Mouse (Mus musculus) frontal cortex, adult 2 months (tissue): ENCODE data around the gene Adamts9. TPM values are rescaled to one million over a fixed set of nuclear protein-coding genes. Genes with fewer than 3 reads are reported as not detected.

ENCODE experiments used
- DNase-seq, 2 experiments: peaks; one replicate each; pipeline ENCODE4 v3.0.0; 2022; ENCODE audit warnings: low spot score in 1 of 2; ENCODE audit errors: extremely low spot score in 1 of 2
- polyA plus RNA-seq: library from polyadenylated mRNA; depleted of rRNA; stranded (reverse); fragments of >200 nt; gene quantifications from 2 replicates; pipeline ENCODE4 v1.2.3, GENCODE M21; 2012; rRNA removed

Gene Adamts9
- 1.1 and 1.3 TPM in 2 replicates for polyA plus RNA-seq

DNA sequence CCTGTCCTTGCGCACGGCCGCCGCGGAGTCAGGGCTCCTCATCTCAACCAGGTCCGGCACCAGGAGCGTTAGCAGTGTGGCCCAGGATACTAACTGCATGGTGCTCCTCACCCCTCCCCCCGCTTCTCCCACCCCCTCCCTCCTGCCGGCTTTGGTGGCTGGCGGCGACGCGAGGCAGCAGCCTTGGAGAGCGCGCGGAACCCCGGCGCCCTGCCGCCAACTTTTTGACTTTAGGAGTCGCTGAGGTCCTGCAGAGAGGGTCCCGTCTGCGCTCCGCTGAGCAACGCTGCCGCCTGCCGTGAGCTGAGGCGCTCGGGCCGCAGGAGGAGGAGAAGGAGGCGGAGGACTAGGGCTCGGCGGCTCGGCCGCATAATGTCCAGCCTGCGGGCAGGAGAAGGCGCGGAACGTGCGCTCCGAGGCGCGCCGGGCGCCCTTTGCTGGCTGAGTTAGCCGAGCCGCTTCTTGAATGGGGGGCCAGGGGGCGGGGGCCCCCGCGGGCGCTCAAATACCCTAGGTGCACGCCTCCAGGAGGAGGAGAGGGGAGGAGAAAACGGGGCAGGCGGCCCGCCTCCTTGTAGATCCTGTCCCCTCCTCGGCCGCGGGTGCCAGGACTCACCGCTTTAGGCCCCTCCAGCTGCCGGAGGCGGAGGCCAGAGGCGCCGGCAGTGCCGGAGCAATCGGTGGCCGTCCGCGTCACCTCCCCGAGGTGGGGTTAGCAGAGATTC lies at the start of gene Adamts9:
Gene Adamts9 (minus strand): TSS at position 436 of the 725 bp plus-strand sequence.
- DNase-seq = peak in 1 of 2 experiments; percentile 23

DNA sequence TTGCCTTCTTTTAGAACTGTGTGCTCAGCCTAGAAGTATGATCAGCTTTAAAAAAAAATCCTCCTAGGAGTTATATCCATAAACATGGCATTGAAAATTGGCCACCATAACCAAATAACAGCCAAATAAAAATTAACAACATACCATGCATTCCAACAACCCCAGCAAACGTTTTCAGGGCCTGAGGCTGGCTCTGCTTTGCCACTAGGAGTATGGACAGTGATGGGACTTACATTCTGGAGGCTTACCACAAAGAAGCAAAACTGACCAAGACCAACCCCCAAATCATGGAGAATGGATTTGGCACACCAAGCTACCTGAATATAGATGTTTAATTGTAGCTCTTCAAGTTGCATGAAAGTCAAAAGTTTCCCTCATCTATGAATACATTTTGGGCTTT lies 48.3 kb upstream of the Adamts9 start:
- DNase-seq = no peak

DNA sequence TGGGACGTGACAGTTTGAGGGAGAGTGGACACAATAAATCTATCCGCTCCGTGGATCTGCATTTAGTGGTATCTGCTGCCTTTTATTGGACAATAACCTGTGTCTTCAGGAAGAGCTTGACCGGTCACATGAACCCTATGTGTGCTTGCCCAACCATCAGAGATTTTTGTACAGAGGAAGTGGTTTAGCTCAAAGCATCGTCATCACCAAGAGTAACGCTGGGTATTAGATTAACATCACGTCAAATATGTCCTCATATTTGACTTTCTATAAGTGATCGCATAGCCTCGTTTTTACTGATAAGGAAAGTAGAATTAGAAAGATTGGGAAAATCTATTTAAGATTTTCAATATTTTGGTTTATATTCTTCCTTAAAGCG lies 45.3 kb upstream of the Adamts9 start:
- DNase-seq = no peak

DNA sequence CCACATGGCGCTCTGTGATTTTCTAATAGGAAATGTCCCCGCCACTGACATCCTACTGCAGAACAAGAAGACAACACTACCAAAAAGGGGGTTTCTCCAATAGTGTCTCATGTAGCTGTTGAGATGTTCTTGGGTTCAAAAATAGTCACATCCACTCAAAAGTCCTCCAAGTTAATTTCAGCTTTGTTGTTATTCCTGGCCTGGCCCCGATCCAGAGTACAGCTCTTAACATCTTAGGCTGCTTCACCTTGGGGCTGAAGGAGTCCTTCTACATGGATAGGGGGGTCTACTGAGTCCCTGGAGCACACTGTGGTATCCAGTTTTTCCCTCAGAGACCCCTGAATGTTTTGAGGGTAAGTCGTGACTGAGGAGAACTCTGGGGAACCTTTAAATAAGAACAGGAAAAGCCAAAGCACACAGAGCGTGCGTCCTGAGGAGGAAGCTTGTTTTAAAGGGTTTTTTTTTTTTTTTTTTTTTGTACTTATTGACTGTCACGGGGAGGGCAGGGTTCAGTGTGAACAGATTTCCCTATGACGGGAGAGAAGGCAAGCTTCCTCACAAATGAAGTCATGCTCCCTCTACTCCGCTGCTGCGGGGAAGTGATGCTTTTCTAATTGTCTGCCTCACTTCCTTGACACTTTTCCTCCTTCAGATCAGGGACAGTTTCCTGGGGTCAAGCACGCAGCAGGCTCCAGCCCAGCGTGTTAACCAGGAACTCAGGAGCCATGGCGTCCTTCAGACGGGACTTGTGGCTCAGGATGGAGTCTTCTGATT lies 44.7 kb upstream of the Adamts9 start:
- no peak for DNase-seq

DNA sequence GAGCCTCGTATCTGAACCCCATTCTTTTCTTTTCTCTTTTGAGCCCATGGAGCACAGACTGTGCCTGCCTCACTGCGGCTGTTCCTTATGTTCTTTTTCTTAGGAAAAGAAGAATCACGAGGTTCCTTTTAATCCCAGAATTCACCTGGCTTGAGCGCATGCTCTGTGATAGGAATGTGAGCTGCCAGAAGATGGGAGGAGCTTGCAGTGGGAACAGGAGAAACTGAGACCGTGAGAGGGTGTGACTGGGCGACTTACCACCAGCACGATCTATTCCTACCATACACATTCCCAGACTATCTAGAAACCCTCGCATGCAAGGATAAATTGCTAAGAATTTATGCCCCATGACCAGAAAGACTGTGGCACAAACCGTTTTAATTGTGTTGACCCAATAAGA lies 44.1 kb upstream of the Adamts9 start:
- no peak for DNase-seq

DNA sequence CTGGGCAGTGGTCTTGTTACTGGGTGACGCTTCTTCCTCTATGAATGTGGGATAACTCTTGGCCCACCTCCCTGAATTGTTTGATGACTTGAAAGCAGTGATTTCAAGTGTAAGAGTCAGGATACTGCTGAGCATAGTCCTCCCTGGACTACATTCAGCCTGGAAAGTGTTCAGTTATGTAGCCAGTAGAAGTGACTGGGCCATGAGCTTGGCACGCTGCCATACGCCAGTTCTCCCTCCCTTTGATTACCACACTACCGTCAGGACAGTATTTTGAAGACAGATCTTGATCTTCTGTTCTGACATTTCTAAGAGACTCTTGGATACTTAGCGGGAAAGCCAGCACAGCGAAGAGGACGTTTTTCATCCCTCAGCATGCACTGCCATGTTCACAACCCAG lies 40.1 kb upstream of the Adamts9 start:
- no peak for DNase-seq

DNA sequence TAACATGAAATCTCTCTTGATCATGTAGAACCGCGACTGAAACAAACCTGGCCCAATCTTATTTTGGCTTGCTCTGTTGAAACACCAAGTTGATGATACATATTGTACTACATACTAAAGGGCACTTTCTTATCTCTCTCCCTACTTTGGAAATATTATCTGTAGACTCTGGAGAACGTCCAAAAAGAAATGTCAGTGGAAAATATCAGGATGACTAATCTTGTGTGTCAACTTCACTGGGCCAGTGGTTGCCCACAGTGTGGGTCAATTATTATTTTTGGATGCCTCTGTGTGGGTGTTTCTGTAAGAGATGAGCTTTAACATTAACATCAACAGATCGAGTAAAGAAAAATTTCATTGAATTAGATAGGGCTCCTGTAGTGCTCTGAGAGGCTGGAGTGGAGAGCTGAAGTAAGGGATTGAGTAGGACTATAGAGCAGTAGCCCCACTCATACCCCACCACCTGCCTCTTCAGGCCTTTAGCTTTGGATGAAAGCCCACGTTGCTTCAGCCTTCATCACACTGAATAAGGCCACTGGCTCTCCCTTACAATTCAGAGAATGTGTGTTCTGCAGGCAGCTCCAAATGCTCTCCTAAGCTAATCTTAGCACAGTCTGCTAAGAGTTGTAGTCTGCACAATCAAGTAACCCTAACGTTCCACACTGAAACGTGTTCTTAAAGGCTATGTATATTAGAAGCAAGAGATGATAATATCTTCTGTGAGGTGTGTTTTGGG lies 38.3 kb upstream of the Adamts9 start:
- no peak for DNase-seq

DNA sequence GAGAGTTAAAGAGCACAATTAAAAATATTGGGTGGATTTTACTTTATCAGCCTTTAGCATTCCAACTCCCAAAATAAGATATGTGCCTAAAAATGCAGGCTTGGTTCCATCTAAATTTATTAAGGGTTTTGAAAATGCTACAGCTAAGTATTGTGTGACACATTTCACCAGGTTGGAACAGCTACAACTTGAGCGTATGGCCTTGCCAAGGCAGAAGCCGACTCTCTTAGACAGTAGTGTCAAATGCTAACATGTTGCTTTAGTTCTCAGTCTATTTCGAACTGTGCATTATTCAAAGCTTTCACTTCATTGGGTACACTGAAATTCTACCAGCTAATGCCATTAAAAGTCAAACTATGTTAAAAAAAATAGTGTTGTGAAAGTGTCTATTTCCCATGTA lies 30.0 kb upstream of the Adamts9 start:
- no peak for DNase-seq

DNA sequence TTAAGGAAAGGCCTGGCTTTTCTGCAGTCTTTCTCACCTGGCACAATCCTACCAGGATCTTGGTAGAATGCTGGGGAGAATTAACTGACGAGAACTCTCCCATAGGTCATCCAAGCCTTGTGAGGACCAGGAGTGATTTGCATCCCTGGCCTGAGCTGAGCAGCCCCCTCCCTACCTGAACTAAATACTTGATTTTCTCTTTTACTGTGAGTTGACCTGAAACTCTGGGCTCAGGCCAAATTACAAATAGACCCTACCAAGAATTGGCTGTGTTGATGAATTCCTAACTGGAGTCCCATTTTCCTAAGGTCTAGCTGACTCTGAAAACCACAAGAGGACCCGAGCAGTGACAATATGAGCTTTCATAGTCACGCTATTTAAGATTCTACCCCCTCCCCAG lies 25.4 kb upstream of the Adamts9 start:
- no peak for DNase-seq

DNA sequence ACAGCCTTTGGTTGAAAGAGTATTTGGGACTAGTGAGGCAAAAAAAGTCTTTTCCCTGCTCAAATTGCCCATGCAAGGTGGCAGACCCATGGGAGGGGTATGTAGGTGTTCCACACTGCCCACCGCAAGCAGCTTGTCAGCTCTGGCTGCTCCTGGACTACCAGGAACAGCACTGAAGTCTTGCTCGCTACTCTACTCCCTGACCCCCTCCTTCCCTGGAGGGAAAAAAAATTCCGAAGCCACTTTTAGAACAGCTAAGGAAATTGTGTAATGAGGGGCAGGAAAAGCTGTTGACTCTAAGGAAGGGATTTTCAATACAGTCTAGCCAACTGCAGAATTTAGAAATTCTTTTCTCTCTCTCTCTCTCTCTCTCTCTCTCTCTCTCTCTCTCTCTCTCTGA lies 24.9 kb upstream of the Adamts9 start:
- DNase-seq = no peak

DNA sequence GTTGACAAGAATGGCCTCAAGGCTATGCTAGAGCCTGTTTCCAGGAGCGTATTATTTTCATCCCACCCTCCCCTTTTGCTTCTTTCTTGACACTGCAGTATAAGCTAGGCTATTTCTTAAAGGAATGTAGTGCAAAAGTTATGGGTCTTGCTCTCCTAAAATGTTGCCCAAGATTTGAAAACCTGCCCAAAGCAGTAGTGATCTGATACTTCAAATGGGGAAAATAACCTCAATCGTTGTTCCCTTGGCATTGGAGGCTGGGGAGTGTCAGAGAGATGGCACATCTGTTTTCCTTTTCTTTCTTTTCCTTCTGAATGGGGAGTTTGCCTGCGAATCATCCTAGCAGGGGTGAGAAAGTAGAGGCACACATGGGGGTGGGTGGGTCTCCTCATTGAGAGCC lies 19.7 kb upstream of the Adamts9 start:
- DNase-seq = no peak

DNA sequence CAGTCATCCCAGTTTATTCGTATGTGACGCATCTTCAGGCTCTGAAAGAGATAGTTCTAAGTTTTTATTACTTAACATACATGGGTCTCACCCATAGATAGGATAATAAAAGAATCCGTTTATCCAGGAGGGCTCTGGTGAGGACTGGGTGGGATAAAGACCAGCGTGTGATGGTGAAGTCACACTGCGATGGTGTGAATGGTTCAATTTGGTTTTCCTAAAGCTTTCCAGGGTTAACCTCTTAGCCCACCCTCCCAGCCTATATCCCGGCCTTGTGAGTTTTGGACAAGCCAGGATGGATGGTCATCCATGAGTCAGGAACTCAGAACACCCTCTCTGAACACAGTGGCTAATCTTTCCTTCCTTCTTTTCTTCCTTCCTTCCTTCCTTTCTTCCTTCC lies 17.7 kb upstream of the Adamts9 start:
- no peak for DNase-seq

DNA sequence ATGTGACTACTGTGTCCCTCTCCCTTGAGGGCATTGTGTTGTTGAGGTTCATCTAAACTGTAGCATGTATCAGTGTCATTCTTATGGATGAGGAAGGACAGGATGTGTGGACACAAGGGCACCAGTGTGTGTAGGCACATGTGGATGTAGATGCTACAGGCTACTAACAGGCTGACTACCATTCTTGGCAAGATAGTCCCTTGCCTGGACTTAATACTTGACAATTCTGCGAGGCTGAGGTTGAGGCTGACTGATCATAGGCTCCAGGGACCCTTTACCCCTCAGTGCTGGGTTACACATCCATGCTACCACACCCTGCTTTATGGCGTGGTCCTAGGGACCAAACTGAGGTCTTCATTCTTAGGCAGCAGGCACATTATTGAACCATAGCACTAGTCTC lies 16.1 kb upstream of the Adamts9 start:
- DNase-seq = no peak

DNA sequence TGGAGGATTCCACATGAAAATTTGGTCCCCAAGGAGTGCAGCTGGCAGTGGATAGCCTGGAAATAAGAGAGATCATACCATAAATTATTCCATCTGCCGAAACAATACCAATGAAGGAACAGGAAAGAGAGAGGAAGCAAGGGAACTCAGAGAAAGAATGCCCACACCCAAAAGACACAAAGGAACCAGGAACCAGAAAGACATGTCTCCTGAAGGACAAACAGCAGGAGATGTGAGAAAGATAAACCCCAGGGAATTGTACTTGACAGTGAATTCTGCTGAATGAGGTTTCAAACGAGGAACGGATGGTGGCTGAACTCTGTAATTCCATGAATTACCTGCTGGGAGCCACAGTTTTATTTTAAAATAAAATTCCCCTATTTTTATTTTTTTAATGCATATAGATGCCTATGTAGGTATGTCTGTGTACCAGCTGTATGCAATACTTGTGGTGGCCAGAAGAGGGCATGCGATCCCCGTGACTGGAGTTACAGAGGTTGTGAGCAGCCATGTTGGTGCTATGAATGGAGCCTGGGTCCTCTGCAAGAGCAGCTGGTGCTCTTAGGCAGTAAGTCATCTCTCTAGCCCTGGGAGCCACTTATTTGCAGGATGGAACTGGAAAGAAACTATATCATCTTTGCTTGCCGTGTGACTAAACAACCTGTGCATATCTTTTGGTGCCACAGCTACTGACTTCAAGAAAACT lies 4.2 kb upstream of the Adamts9 start:
- DNase-seq = no peak

DNA sequence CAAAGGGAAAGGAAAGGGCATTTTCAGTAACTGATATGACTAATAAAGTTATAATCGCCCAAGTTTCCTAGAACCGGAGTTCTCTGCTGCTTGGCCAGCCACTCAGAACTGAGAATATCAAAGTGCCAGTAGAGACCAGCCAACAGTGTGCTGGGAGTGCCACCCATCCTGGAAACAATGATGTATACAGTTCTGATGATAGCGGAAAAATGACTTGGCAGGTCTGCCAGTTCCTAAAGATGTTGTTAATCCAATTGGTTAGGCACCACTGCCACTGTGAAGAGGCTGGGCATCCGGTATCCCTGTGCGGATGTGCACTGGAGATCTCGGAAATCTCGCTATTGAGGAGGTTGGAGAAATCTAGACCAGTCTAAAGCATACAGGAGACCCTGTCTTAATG lies 1.4 kb upstream of the Adamts9 start:
- DNase-seq = no peak

DNA sequence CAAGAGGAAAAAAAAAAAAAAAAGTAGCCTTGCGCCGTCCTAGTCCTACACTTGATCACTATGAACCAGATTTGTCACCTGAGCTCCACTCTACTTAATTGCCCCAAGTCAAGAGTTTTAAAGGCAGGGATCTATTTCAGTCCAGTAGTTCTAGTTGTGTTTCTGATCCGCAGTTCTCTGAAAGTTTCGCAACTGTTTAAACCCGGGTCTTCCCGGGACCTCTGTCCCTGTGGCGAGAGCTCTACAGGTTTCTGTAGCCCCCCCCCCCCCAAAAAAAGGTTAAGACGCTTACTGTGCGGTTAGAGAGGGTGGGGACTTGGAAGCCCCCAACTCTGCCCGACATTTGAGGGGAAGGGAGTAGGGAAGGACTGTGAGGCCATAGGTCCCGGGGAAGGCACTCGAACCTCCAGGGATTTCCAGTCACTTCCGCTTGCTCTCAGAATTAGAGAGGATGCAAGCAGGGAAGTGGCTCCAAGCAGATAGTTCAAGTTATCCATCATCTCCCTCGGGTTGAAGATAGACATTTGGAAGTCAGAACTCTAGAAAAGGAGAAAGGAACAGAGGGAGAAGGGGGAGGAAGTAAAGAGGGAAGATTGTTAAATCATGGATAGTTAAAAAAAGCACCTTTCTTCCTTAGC lies 875 bp upstream of the Adamts9 start:
- DNase-seq = no peak

DNA sequence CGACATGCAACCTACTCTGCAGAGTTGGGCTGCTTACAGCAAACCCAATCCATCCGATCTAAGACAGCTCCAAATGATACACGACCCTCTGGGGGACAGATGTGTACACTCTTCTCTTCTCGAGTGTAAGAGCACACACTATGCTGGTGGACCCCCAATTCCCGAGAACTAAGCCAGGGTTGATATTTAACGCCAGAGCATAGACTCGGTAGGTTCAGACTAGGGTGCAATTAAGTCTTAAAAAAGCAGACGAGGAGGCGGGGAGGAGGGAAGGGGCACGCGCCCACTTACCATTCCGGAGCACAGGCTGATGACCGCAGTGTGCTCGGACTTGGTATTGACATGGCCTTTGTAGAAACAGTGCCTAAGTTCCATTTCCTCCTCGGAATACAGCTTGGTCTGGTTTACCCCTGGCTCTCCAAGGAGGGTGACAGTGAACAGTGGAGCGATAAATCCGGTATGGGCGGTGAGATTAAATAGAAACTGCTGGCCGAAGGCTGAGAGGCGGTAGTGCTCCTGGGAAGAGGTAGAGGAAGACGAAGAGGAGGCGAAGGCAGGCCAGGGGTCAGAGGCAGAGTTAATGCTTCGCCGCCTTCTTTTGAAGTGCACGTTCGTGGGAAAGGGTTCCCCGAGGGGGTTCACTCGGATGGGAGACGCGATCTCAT lies 1.4 kb downstream of the Adamts9 start:
- no peak for DNase-seq

DNA sequence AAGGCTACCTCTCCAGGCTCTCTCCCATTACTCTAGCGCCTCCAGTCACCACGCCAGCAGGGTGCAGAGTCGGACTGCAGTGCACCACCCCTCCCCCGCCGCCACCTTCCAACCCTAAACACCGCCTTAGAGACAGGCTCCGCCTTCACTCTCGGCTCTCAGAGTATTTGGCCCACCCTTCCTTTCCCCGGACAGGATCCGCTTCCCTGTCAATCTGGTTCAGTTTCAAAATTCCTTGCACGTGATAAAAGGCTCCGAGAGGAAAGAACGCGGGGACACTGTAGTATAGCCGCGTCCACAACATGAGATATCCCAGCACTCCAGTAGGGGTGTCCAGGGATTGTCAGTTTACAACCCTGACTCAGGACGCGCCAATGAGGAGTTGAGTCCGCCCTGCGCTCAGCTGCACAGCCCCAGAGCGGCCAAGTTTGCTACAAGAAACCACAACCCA lies 2.0 kb downstream of the Adamts9 start:
- DNase-seq = peak; percentile 22 to 55

DNA sequence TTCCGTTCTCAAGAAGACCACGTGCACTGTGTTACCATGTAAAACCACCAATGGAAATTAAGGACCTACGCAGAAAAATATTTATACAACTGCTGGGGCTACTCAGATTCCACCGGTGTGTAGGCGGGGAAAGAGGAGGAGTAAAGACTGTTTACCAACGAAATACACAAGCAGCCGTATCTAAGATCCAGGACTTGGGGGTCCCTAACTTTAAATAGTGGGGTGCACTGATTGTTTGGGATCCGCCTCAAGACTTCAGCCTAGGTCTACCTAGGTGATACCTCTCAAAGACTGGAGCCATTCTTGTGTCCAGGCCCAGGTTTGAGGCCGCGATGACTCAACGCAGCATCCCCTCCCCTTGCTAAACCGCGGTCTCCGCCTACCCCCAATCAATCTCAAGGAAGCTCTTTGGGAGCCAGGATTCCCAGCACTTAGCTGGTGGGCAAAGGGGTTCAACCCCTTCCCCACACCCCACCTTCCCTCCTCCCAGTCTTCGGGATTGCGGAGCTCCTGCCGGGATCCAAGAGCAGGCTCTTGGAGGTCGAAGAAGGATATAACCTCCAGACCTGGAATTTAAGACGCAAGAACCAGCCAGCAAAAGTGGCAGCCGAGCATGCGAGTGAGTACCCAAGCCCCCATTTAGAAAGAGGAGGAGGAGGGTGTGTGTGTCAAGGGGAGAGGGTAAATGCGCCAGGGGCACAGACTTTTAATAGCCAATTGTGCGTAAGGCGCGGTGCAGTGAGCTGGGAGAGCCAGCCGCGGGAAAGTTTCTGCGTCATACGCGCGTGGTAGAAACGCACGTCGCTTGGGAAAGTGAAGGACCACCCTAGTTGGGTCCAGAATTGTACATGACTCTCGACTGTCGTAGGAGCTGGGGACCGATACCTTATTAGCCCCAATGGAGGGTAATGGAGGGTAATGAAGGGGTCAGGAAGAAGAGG lies 2.8 kb downstream of the Adamts9 start:
- no peak for DNase-seq
